Mouse (Mus musculus): ENCODE measurements around the gene RPS10-NUDT3. TPM values are rescaled to one million over a fixed set of nuclear protein-coding genes. Genes with fewer than 3 reads are reported as not detected.
A peak's percentile ranks its signal among the peaks of the same experiment; 100 is the strongest.

Gene RPS10-NUDT3
- polyA plus RNA-seq, 1 experiment from 2014 or later, result not detected

GRCm38 (mm10) chr17:27622611-27623359, 12.2 kb downstream of the RPS10-NUDT3 start:
- peak overlapping the region; percentile 65 for H3K4me2 ChIP-seq
- peak overlapping the region; percentile 97 for H3K4me3 ChIP-seq
- ATAC-seq (ENCODE audit: insufficient number of reproducible peaks, low FRiP score, low TSS enrichment, low read depth), result peak; percentile 68
- H3K4me1 ChIP-seq, result peaks cover 32% of the 10 kb centered on the region
- no peaks in the 10 kb centered on the region for H3K27me3 ChIP-seq
- H3K27ac ChIP-seq, result peak overlapping the region; percentile 95
- H3K36me3 ChIP-seq, result peaks cover 3% of the 10 kb centered on the region
- peak overlapping the region; percentile 96 for H3K9ac ChIP-seq
- WGBS, result 0% methylated on average over 67 of the region's 80 CpGs
- H3K9me3 ChIP-seq, result no peaks in the 10 kb centered on the region

- H3K4me2 ChIP-seq, result peak overlapping the region; percentile 65
- 0 out of 2 replicates have a peak, but pooled peaks cover 3% of the 10 kb centered on the region for H3K9me3 ChIP-seq
- peak overlapping the region; percentile 95 for H3K27ac ChIP-seq
- H3K4me3 ChIP-seq, result peak overlapping the region; percentile 97
- H3K27me3 ChIP-seq, result no peaks in the 10 kb centered on the region
- H3K9ac ChIP-seq, result peak overlapping the region; percentile 96
- WGBS, result 2% methylated on average over 23 of the region's 23 CpGs
- H3K4me1 ChIP-seq, result peaks cover 31% of the 10 kb centered on the region
- no peak for ATAC-seq (ENCODE audit: insufficient number of reproducible peaks, low FRiP score, low TSS enrichment, low read depth)
- peaks cover 8% of the 10 kb centered on the region for H3K36me3 ChIP-seq
These were observed 13.1 kb downstream of the RPS10-NUDT3 start for GRCm38 (mm10) chr17:27621705-27622531.

- Histone ChIP-seq H3K27me3 (no peaks in the 10 kb centered on the region), H3K4me2 (peak overlapping the region; percentile 65), H3K4me1 (peaks cover 26% of the 10 kb centered on the region), H3K9me3 (0 out of 2 replicates have a peak, but pooled peaks cover 3% of the 10 kb centered on the region), H3K27ac (peak overlapping the region; percentile 43; the same call in 1 of the 2 replicates), H3K9ac (peak overlapping the region; percentile 96), H3K4me3 (peak overlapping the region; percentile 97), H3K36me3 (peaks cover 8% of the 10 kb centered on the region)
- WGBS, result 32% methylated on average over 8 of the region's 8 CpGs
- no peak for ATAC-seq (ENCODE audit: insufficient number of reproducible peaks, low FRiP score, low TSS enrichment, low read depth)
These were observed 13.9 kb downstream of the RPS10-NUDT3 start for GRCm38 (mm10) chr17:27621161-27621560.

- H3K4me3 ChIP-seq, result no peak overlapping the region
- no peak overlapping the region for H3K27ac ChIP-seq
- no peak overlapping the region for H3K9ac ChIP-seq
- peaks cover 31% of the 10 kb centered on the region for H3K4me1 ChIP-seq
- 66% methylated on average over 7 of the region's 7 CpGs for WGBS
- peaks cover 13% of the 10 kb centered on the region for H3K36me3 ChIP-seq
- 0 out of 2 replicates have a peak, but pooled peaks cover 3% of the 10 kb centered on the region for H3K9me3 ChIP-seq
- no peak for ATAC-seq (ENCODE audit: insufficient number of reproducible peaks, low FRiP score, low TSS enrichment, low read depth)
- no peaks in the 10 kb centered on the region for H3K27me3 ChIP-seq
- no peak overlapping the region for H3K4me2 ChIP-seq
These were observed 19.6 kb downstream of the RPS10-NUDT3 start for GRCm38 (mm10) chr17:27615388-27615787.

GRCm38 (mm10) chr17:27613016-27613415, 22.0 kb downstream of the RPS10-NUDT3 start:
- Histone ChIP-seq H3K4me1 (peaks cover 35% of the 10 kb centered on the region), H3K36me3 (peaks cover 12% of the 10 kb centered on the region), H3K9me3 (0 out of 2 replicates have a peak, but pooled peaks cover 3% of the 10 kb centered on the region), H3K27ac (no peak overlapping the region), H3K4me2 (no peak overlapping the region), H3K27me3 (no peaks in the 10 kb centered on the region), H3K9ac (no peak overlapping the region), H3K4me3 (no peak overlapping the region)
- ATAC-seq (ENCODE audit: insufficient number of reproducible peaks, low FRiP score, low TSS enrichment, low read depth), result no peak
- WGBS, result 78% methylated on average over 4 of the region's 4 CpGs

- peaks cover 9% of the 10 kb centered on the region; the same call in 1 of the 2 replicates for H3K36me3 ChIP-seq
These were observed 23.0 kb downstream of the RPS10-NUDT3 start for GRCm38 (mm10) chr17:27611994-27612393.

GRCm38 (mm10) chr17:27611519-27611884, 23.5 kb downstream of the RPS10-NUDT3 start:
- ATAC-seq (ENCODE audit: insufficient number of reproducible peaks, low FRiP score, low TSS enrichment, low read depth), result no peak
- H3K4me1 ChIP-seq, result peaks cover 35% of the 10 kb centered on the region
- H3K9me3 ChIP-seq, result no peaks in the 10 kb centered on the region
- H3K4me3 ChIP-seq, result no peak overlapping the region
- no peak overlapping the region for H3K9ac ChIP-seq
- H3K36me3 ChIP-seq, result peaks cover 9% of the 10 kb centered on the region; the same call in 1 of the 2 replicates
- H3K27me3 ChIP-seq, result no peaks in the 10 kb centered on the region
- peak overlapping the region; percentile 38; the same call in 1 of the 2 replicates for H3K27ac ChIP-seq
- 62% methylated on average over 3 of the region's 3 CpGs for WGBS
- H3K4me2 ChIP-seq, result no peak overlapping the region

More at GRCm38 (mm10) chr17:27611994-27612393, 23.0 kb downstream of the RPS10-NUDT3 start:
- no peak for ATAC-seq (ENCODE audit: insufficient number of reproducible peaks, low FRiP score, low TSS enrichment, low read depth)
- Histone ChIP-seq H3K9ac (no peak overlapping the region), H3K27me3 (no peaks in the 10 kb centered on the region), H3K9me3 (no peaks in the 10 kb centered on the region), H3K4me1 (peaks cover 35% of the 10 kb centered on the region), H3K4me3 (no peak overlapping the region), H3K27ac (no peak overlapping the region), H3K4me2 (no peak overlapping the region)
- 73% methylated on average over 5 of the region's 5 CpGs for WGBS

- no peak for ATAC-seq (ENCODE audit: insufficient number of reproducible peaks, low FRiP score, low TSS enrichment, low read depth)
- WGBS, result 76% methylated on average over 10 of the region's 10 CpGs
- H3K9ac ChIP-seq, result no peak overlapping the region
These were observed 24.1 kb downstream of the RPS10-NUDT3 start for GRCm38 (mm10) chr17:27610679-27611518.

GRCm38 (mm10) chr17:27609576-27609975, 25.4 kb downstream of the RPS10-NUDT3 start:
- no peaks in the 10 kb centered on the region for H3K9me3 ChIP-seq
- H3K27ac ChIP-seq, result no peak overlapping the region
- ATAC-seq (ENCODE audit: insufficient number of reproducible peaks, low FRiP score, low TSS enrichment, low read depth), result no peak
- H3K36me3 ChIP-seq, result peaks cover 9% of the 10 kb centered on the region; the same call in 1 of the 2 replicates
- no peak overlapping the region for H3K4me2 ChIP-seq
- no peak overlapping the region for H3K4me3 ChIP-seq
- no peak overlapping the region for H3K9ac ChIP-seq
- H3K4me1 ChIP-seq, result peaks cover 31% of the 10 kb centered on the region
- WGBS, result 68% methylated on average over 7 of the region's 7 CpGs
- no peaks in the 10 kb centered on the region for H3K27me3 ChIP-seq

More at GRCm38 (mm10) chr17:27610679-27611518, 24.1 kb downstream of the RPS10-NUDT3 start:
- Histone ChIP-seq H3K27ac (peak overlapping the region; percentile 38; the same call in 1 of the 2 replicates), H3K27me3 (no peaks in the 10 kb centered on the region), H3K4me2 (no peak overlapping the region), H3K9me3 (no peaks in the 10 kb centered on the region), H3K36me3 (peaks cover 9% of the 10 kb centered on the region; the same call in 1 of the 2 replicates), H3K4me1 (peaks cover 37% of the 10 kb centered on the region), H3K4me3 (no peak overlapping the region)

- peaks cover 4% of the 10 kb centered on the region; the same call in 1 of the 2 replicates for H3K36me3 ChIP-seq
These were observed 31.3 kb downstream of the RPS10-NUDT3 start for GRCm38 (mm10) chr17:27603522-27604234.

More at GRCm38 (mm10) chr17:27603522-27604234, 31.3 kb downstream of the RPS10-NUDT3 start:
- WGBS, result 63% methylated on average over 21 of the region's 21 CpGs
- Histone ChIP-seq H3K4me2 (no peak overlapping the region), H3K27ac (0 out of 2 replicates have a peak overlapping the region, but pooled peaks have one; percentile 24), H3K4me1 (peaks cover 35% of the 10 kb centered on the region), H3K27me3 (no peaks in the 10 kb centered on the region), H3K9me3 (no peaks in the 10 kb centered on the region), H3K4me3 (no peak overlapping the region), H3K9ac (no peak overlapping the region)
- ATAC-seq (ENCODE audit: insufficient number of reproducible peaks, low FRiP score, low TSS enrichment, low read depth), result no peak

Data from limb, embryonic 15.5 days (tissue).